Mouse (Mus musculus) lung, postnatal 0 days (tissue): ENCODE results near the gene Srsf2.

ENCODE experiments used
- CTCF ChIP-seq: IDR thresholded peaks from 2 replicates; pipeline ENCODE4 v1.5.1; 2016; ENCODE audit warnings: antibody characterized with exemption, mild to moderate bottlenecking
- EP300 ChIP-seq: IDR thresholded peaks from 2 replicates; pipeline ENCODE4 v1.6.1; 2016; ENCODE audit warnings: antibody characterized with exemption, mild to moderate bottlenecking, control low read depth

DNA sequence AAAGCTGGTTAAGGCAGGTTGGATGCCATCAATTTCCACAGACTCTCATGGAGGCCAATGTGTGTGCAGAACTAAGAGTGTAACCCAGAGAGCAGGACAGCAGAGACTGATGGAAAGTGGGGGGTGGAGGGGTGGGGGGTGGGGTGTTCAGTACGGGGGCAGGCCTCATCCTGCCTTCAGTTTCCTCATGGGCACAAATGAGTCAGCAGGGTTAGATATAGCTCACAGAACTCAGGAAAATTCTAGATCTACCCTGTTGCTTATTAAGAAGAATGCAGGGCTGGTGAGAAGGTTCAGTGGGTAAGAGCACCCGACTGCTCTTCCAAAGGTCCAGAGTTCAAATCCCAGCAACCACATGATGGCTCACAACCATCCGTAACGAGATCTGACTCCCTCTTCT, 16.7 kb upstream of the Srsf2 start:
- TF ChIP-seq EP300 (no peak), CTCF (no peak)
